Mouse (Mus musculus): Measurements from ENCODE around the gene Csnk2a2.

Csnk2a2 gene

GRCm38 (mm10) chr8:95470008-95470407 lies 19.8 kb downstream of the Csnk2a2 start:
- no peak for DNase-seq (ENCODE audit: low read depth)

- no peak for DNase-seq (ENCODE audit: low read depth)
Observed at GRCm38 (mm10) chr8:95468995-95469394, 20.8 kb downstream of the Csnk2a2 start.

- no peak for DNase-seq (ENCODE audit: low read depth)
Observed at GRCm38 (mm10) chr8:95466543-95466942, 23.3 kb downstream of the Csnk2a2 start.

GRCm38 (mm10) chr8:95452518-95452917 lies 37.3 kb downstream of the Csnk2a2 start:
- DNase-seq (ENCODE audit: low read depth) = no peak

- DNase-seq (ENCODE audit: low read depth) = no peak
Observed at GRCm38 (mm10) chr8:95450271-95450670, 39.6 kb downstream of the Csnk2a2 start.

GRCm38 (mm10) chr8:95447661-95448060 lies 42.2 kb downstream of the Csnk2a2 start:
- no peak for DNase-seq (ENCODE audit: low read depth)

- DNase-seq (ENCODE audit: low read depth) = no peak
Observed at GRCm38 (mm10) chr8:95445042-95445441, 44.8 kb downstream of the Csnk2a2 start.

GRCm38 (mm10) chr8:95441491-95442039 lies 48.3 kb downstream of the Csnk2a2 start:
- no peak for DNase-seq (ENCODE audit: low read depth)

GRCm38 (mm10) chr8:95440168-95440709 lies 49.6 kb downstream of the Csnk2a2 start:
- DNase-seq (ENCODE audit: low read depth) = no peak

- DNase-seq (ENCODE audit: low read depth) = no peak
Observed at GRCm38 (mm10) chr8:95439421-95439820, 50.4 kb downstream of the Csnk2a2 start.

- no peak for DNase-seq (ENCODE audit: low read depth)
Observed at GRCm38 (mm10) chr8:95437341-95437992, 52.4 kb downstream of the Csnk2a2 start.

- DNase-seq (ENCODE audit: low read depth) = no peak
Observed at GRCm38 (mm10) chr8:95435930-95436329, 53.9 kb downstream of the Csnk2a2 start.

GRCm38 (mm10) chr8:95435471-95435870 lies 54.4 kb downstream of the Csnk2a2 start:
- DNase-seq (ENCODE audit: low read depth) = no peak

GRCm38 (mm10) chr8:95434686-95435439 lies 55.0 kb downstream of the Csnk2a2 start, which contains the start of gene Cfap20:
Gene Cfap20, minus strand, starts transcription at chr8:95434869.
- DNase-seq (ENCODE audit: low read depth) = peak; percentile 99

GRCm38 (mm10) chr8:95434233-95434632 lies 55.6 kb downstream of the Csnk2a2 start:
- DNase-seq (ENCODE audit: low read depth) = no peak

- DNase-seq (ENCODE audit: low read depth) = no peak
Observed at GRCm38 (mm10) chr8:95433124-95433523, 56.7 kb downstream of the Csnk2a2 start.

- DNase-seq (ENCODE audit: low read depth) = no peak
Observed at GRCm38 (mm10) chr8:95432471-95432870, 57.4 kb downstream of the Csnk2a2 start.

GRCm38 (mm10) chr8:95429945-95430344 lies 59.9 kb downstream of the Csnk2a2 start:
- no peak for DNase-seq (ENCODE audit: low read depth)

GRCm38 (mm10) chr8:95427594-95428535 lies 62.0 kb downstream of the Csnk2a2 start:
- peak; percentile 77 for DNase-seq (ENCODE audit: low read depth)

- DNase-seq (ENCODE audit: low read depth) = no peak
Observed at GRCm38 (mm10) chr8:95426781-95427281, 63.0 kb downstream of the Csnk2a2 start.

GRCm38 (mm10) chr8:95424682-95425081 lies 65.2 kb downstream of the Csnk2a2 start:
- no peak for DNase-seq (ENCODE audit: low read depth)

All from c-Kit-positive CD71-positive TER-119-negative erythroid progenitor cells, embryonic 14.5 days (primary cell).